Mouse (Mus musculus): ENCODE measurements around the gene Ccdc167. TPM values are rescaled to one million over a fixed set of nuclear protein-coding genes. Genes with fewer than 3 reads are reported as not detected.
A peak's percentile ranks its signal among the peaks of the same experiment; 100 is the strongest.

Gene Ccdc167
- polyA plus RNA-seq (2015; fragmentation: Nextera tagmentation; extraction: Ambion mirVana) = 10.0 and 10.7 TPM in 2 replicates

GRCm38 (mm10) chr17:29716732-29717445, at the start of gene Ccdc167:
Gene Ccdc167 (minus strand): TSS chr17:29717044.
- peak within 1 kb of the TSS; percentile 63 for H3K9ac ChIP-seq
- peaks cover 22% of the 10 kb centered on the region for H3K4me1 ChIP-seq
- H3K36me3 ChIP-seq = no peaks in the 10 kb centered on the region
- no peaks in the 10 kb centered on the region for H3K27me3 ChIP-seq
- 5% methylated on average over 41 of the region's 41 CpGs for WGBS
- peak within 1 kb of the TSS; percentile 63 for H3K4me3 ChIP-seq
- ATAC-seq (ENCODE audit: insufficient number of reproducible peaks, low FRiP score, low TSS enrichment, low read depth) = peak; percentile 92
- peak within 1 kb of the TSS; percentile 88 for H3K4me2 ChIP-seq
- H3K27ac ChIP-seq = peak within 1 kb of the TSS; percentile 61
- H3K9me3 ChIP-seq = no peaks in the 10 kb centered on the region

- Histone ChIP-seq H3K4me3 (no peak overlapping the region), H3K4me1 (peaks cover 26% of the 10 kb centered on the region), H3K36me3 (no peaks in the 10 kb centered on the region), H3K9ac (no peak overlapping the region), H3K9me3 (no peaks in the 10 kb centered on the region), H3K27ac (no peak overlapping the region), H3K27me3 (no peaks in the 10 kb centered on the region), H3K4me2 (no peak overlapping the region)
- no peak for ATAC-seq (ENCODE audit: insufficient number of reproducible peaks, low FRiP score, low TSS enrichment, low read depth)
- 80% methylated on average over 9 of the region's 9 CpGs for WGBS
Measured at GRCm38 (mm10) chr17:29765380-29765779, 48.5 kb upstream of the Ccdc167 start.

- Histone ChIP-seq H3K36me3 (no peaks in the 10 kb centered on the region), H3K9ac (no peak overlapping the region), H3K27me3 (no peaks in the 10 kb centered on the region), H3K4me1 (peaks cover 21% of the 10 kb centered on the region), H3K27ac (no peak overlapping the region), H3K9me3 (no peaks in the 10 kb centered on the region), H3K4me2 (no peak overlapping the region), H3K4me3 (no peak overlapping the region)
- no peak for ATAC-seq (ENCODE audit: insufficient number of reproducible peaks, low FRiP score, low TSS enrichment, low read depth)
- WGBS = 73% methylated on average over 8 of the region's 8 CpGs
Measured at GRCm38 (mm10) chr17:29762551-29762950, 45.7 kb upstream of the Ccdc167 start.

- H3K4me2 ChIP-seq = no peak overlapping the region
- no peak for ATAC-seq (ENCODE audit: insufficient number of reproducible peaks, low FRiP score, low TSS enrichment, low read depth)
- H3K9ac ChIP-seq = no peak overlapping the region
- WGBS = 77% methylated on average over 9 of the region's 9 CpGs
- no peak overlapping the region for H3K27ac ChIP-seq
- H3K27me3 ChIP-seq = no peaks in the 10 kb centered on the region
- no peaks in the 10 kb centered on the region for H3K36me3 ChIP-seq
- peaks cover 15% of the 10 kb centered on the region for H3K4me1 ChIP-seq
- no peak overlapping the region for H3K4me3 ChIP-seq
- H3K9me3 ChIP-seq = no peaks in the 10 kb centered on the region
Measured at GRCm38 (mm10) chr17:29761938-29762337, 45.1 kb upstream of the Ccdc167 start.

- ATAC-seq (ENCODE audit: insufficient number of reproducible peaks, low FRiP score, low TSS enrichment, low read depth) = no peak
- H3K9ac ChIP-seq = no peak overlapping the region
- H3K4me1 ChIP-seq = 0 out of 2 replicates have a peak, but pooled peaks cover 7% of the 10 kb centered on the region
- H3K36me3 ChIP-seq = no peaks in the 10 kb centered on the region
- WGBS = 76% methylated on average over 21 of the region's 21 CpGs
- no peaks in the 10 kb centered on the region for H3K27me3 ChIP-seq
- no peaks in the 10 kb centered on the region for H3K9me3 ChIP-seq
- H3K4me2 ChIP-seq = no peak overlapping the region
- H3K4me3 ChIP-seq = no peak overlapping the region
- peak overlapping the region; percentile 43 for H3K27ac ChIP-seq
Measured at GRCm38 (mm10) chr17:29760404-29761375, 43.8 kb upstream of the Ccdc167 start.

- no peaks in the 10 kb centered on the region for H3K9me3 ChIP-seq
- H3K9ac ChIP-seq = no peak overlapping the region
- H3K4me3 ChIP-seq = peak overlapping the region; percentile 11
- no peak for ATAC-seq (ENCODE audit: insufficient number of reproducible peaks, low FRiP score, low TSS enrichment, low read depth)
- H3K27ac ChIP-seq = peak overlapping the region; percentile 62
- no peaks in the 10 kb centered on the region for H3K27me3 ChIP-seq
- peak overlapping the region; percentile 24; the same call in 1 of the 2 replicates for H3K4me2 ChIP-seq
- H3K4me1 ChIP-seq = 0 out of 2 replicates have a peak, but pooled peaks cover 7% of the 10 kb centered on the region
- H3K36me3 ChIP-seq = no peaks in the 10 kb centered on the region
- 53% methylated on average over 19 of the region's 19 CpGs for WGBS
Measured at GRCm38 (mm10) chr17:29759963-29760362, 43.1 kb upstream of the Ccdc167 start.

- WGBS = 52% methylated on average over 10 of the region's 10 CpGs
- H3K9me3 ChIP-seq = no peaks in the 10 kb centered on the region
- no peaks in the 10 kb centered on the region for H3K27me3 ChIP-seq
- no peak overlapping the region for H3K4me2 ChIP-seq
- no peak overlapping the region for H3K9ac ChIP-seq
- H3K4me1 ChIP-seq = 0 out of 2 replicates have a peak, but pooled peaks cover 7% of the 10 kb centered on the region
- H3K36me3 ChIP-seq = no peaks in the 10 kb centered on the region
- H3K27ac ChIP-seq = no peak overlapping the region
- H3K4me3 ChIP-seq = no peak overlapping the region
- ATAC-seq (ENCODE audit: insufficient number of reproducible peaks, low FRiP score, low TSS enrichment, low read depth) = no peak
Measured at GRCm38 (mm10) chr17:29756381-29756780, 39.5 kb upstream of the Ccdc167 start.

- whole genome bisulfite sequencing = 54% methylated on average over 4 of the region's 4 CpGs
- H3K36me3 ChIP-seq = no peaks in the 10 kb centered on the region
- no peak overlapping the region for H3K4me2 ChIP-seq
Measured at GRCm38 (mm10) chr17:29754510-29754909, 37.7 kb upstream of the Ccdc167 start.

GRCm38 (mm10) chr17:29747466-29747865, 30.6 kb upstream of the Ccdc167 start:
- Histone ChIP-seq H3K4me3 (no peak overlapping the region), H3K9me3 (no peaks in the 10 kb centered on the region), H3K4me2 (no peak overlapping the region), H3K27me3 (0 out of 2 replicates have a peak, but pooled peaks cover 5% of the 10 kb centered on the region), H3K4me1 (peaks cover 10% of the 10 kb centered on the region; the same call in 1 of the 2 replicates), H3K36me3 (no peaks in the 10 kb centered on the region), H3K27ac (no peak overlapping the region), H3K9ac (no peak overlapping the region)
- WGBS = 72% methylated on average over 6 of the region's 6 CpGs
- ATAC-seq (ENCODE audit: insufficient number of reproducible peaks, low FRiP score, low TSS enrichment, low read depth) = no peak

More at GRCm38 (mm10) chr17:29754510-29754909, 37.7 kb upstream of the Ccdc167 start:
- H3K4me3 ChIP-seq = no peak overlapping the region
- H3K9me3 ChIP-seq = no peaks in the 10 kb centered on the region
- no peak for ATAC-seq (ENCODE audit: insufficient number of reproducible peaks, low FRiP score, low TSS enrichment, low read depth)
- peaks cover 5% of the 10 kb centered on the region; the same call in 1 of the 2 replicates for H3K4me1 ChIP-seq
- no peaks in the 10 kb centered on the region for H3K27me3 ChIP-seq
- no peak overlapping the region for H3K27ac ChIP-seq
- no peak overlapping the region for H3K9ac ChIP-seq

GRCm38 (mm10) chr17:29737849-29738804, 21.3 kb upstream of the Ccdc167 start:
- 33% methylated on average over 22 of the region's 22 CpGs for WGBS
- no peak overlapping the region for H3K27ac ChIP-seq
- H3K27me3 ChIP-seq = no peaks in the 10 kb centered on the region
- no peaks in the 10 kb centered on the region for H3K9me3 ChIP-seq
- H3K36me3 ChIP-seq = no peaks in the 10 kb centered on the region
- no peak overlapping the region for H3K9ac ChIP-seq
- H3K4me2 ChIP-seq = no peak overlapping the region
- H3K4me3 ChIP-seq = no peak overlapping the region
- ATAC-seq (ENCODE audit: insufficient number of reproducible peaks, low FRiP score, low TSS enrichment, low read depth) = no peak
- peaks cover 9% of the 10 kb centered on the region for H3K4me1 ChIP-seq

GRCm38 (mm10) chr17:29736448-29737014, 19.7 kb upstream of the Ccdc167 start:
- Histone ChIP-seq H3K36me3 (no peaks in the 10 kb centered on the region), H3K4me3 (no peak overlapping the region), H3K9me3 (no peaks in the 10 kb centered on the region), H3K27ac (no peak overlapping the region), H3K4me1 (peaks cover 9% of the 10 kb centered on the region), H3K9ac (no peak overlapping the region), H3K4me2 (no peak overlapping the region), H3K27me3 (no peaks in the 10 kb centered on the region)
- WGBS = 42% methylated on average over 15 of the region's 15 CpGs
- ATAC-seq (ENCODE audit: insufficient number of reproducible peaks, low FRiP score, low TSS enrichment, low read depth) = no peak

Measured in limb, embryonic 15.5 days (tissue).